In the genomic region with DNA sequence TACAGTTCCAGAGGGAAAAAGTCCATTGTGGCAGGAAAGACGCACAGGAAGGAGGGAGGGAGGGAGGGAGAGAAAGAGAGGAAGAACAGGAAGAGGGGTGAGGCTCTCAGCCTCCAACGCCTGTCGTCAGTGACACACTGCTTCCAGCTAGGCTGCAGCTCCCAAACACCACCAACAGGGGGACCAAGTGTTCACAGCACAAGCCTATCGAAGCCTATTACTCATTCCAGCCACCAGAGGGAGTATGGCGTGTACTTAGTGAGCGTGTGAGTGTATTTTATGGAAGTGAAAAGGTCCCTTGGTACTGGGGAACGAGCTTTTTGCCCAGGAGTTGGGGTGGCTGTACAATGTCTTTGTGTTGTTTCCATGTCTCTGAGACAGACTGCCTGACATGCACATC, we compare ENCODE assay signal across 9 mouse cellular contexts. TPM values are rescaled to one million over a fixed set of nuclear protein-coding genes. Genes with fewer than 3 reads are reported as not detected.
DNase-seq lines count a peak whose midpoint lies in the region; ATAC-seq and TF ChIP-seq lines count a peak whose summit lies in the region.
"Had no signal": no experiment of that assay in that cellular context is flagged by ENCODE, and none has a peak within 500 bp of the region (broad histone marks: within the 10 kb centered on the region; RNA-seq: fewer than 3 reads in every experiment).

No protein-coding gene starts in this region.

- H3K9me3 ChIP-seq in heart, postnatal 0 days (replicated peaks; ENCODE audit: control insufficient read depth, low read length), result no peaks in the 10 kb centered on the region
- no peaks in the 10 kb centered on the region for H3K9me3 ChIP-seq in heart, embryonic 12.5 days (replicated peaks)
- H3K9me3 ChIP-seq in stomach, embryonic 14.5 days (ENCODE audit: control insufficient read depth, low read depth, low read length), result no peaks in the 10 kb centered on the region
- H3K9me3 ChIP-seq: embryonic facial prominence, embryonic 13.5 days had no signal

- H3K27ac ChIP-seq in heart, postnatal 0 days (ENCODE audit: low read depth), result no peak overlapping the region
- no peak overlapping the region for H3K27ac ChIP-seq in heart, embryonic 12.5 days (ENCODE audit: poor library complexity, severe bottlenecking)
- H3K27ac ChIP-seq in stomach, embryonic 14.5 days (ENCODE audit: low read length), result no peak overlapping the region
- H3K27ac ChIP-seq: embryonic facial prominence, embryonic 13.5 days had no signal

- H3K36me3 ChIP-seq in heart, postnatal 0 days (replicated peaks; ENCODE audit: control insufficient read depth, insufficient read depth, low read length), result no peaks in the 10 kb centered on the region
- H3K36me3 ChIP-seq in heart, embryonic 12.5 days, result no peaks in the 10 kb centered on the region
- H3K36me3 ChIP-seq in stomach, embryonic 14.5 days (ENCODE audit: control insufficient read depth, insufficient read depth, low read length), result no peaks in the 10 kb centered on the region
- H3K36me3 ChIP-seq: embryonic facial prominence, embryonic 13.5 days had no signal

- DNase-seq in heart, postnatal 0 days (ENCODE audit: low spot score), result peak; percentile 57
- DNase-seq in CD8-positive naive resting alpha-beta T cell, adult 2 months (ENCODE audit: low read depth in 2 of 2, low spot score in 2 of 2), result peak; percentile 21 to 27
- DNase-seq in brain, adult 2 months (ENCODE audit: low read depth, low spot score), result peak; percentile 92
- DNase-seq in forelimb bud, embryonic 11.5 days (ENCODE audit: low read depth, low spot score), result peak; percentile 89
- peak; percentile 59 for DNase-seq in layer of hippocampus, adult 9-10 months (ENCODE audit: low spot score)
- DNase-seq in lung, postnatal 36 days, result peak; percentile 82

- WGBS in heart, postnatal 0 days, result 27% methylated on average over 7 of the region's 7 CpGs
- 29% methylated on average over 7 of the region's 7 CpGs for WGBS in heart, embryonic 12.5 days
- 26% methylated on average over 7 of the region's 7 CpGs for WGBS in stomach, embryonic 14.5 days

- no peaks in the 10 kb centered on the region for H3K4me1 ChIP-seq in heart, postnatal 0 days (ENCODE audit: control insufficient read depth, insufficient read depth)
- 0 out of 2 replicates have a peak, but pooled peaks cover 3% of the 10 kb centered on the region for H3K4me1 ChIP-seq in heart, embryonic 12.5 days (replicated peaks)
- H3K4me1 ChIP-seq in stomach, embryonic 14.5 days (ENCODE audit: control insufficient read depth, insufficient read depth, low read length), result no peaks in the 10 kb centered on the region
- H3K4me1 ChIP-seq: embryonic facial prominence, embryonic 13.5 days had no signal

- H3K4me2 ChIP-seq in heart, postnatal 0 days (ENCODE audit: low read depth, low read length), result no peak overlapping the region
- no peak overlapping the region for H3K4me2 ChIP-seq in heart, embryonic 12.5 days
- no peak overlapping the region for H3K4me2 ChIP-seq in stomach, embryonic 14.5 days (replicated peaks; ENCODE audit: low read depth, low read length)
- H3K4me2 ChIP-seq: embryonic facial prominence, embryonic 13.5 days had no signal

- TF ChIP-seq CTCF in heart, postnatal 0 days (IDR thresholded peaks at IDR 0.05; ENCODE audit: low read depth), result peak; percentile 99

- H3K9ac ChIP-seq in heart, postnatal 0 days (replicated peaks; ENCODE audit: low read depth, low read length), result no peak overlapping the region
- no peak overlapping the region for H3K9ac ChIP-seq in heart, embryonic 12.5 days
- H3K9ac ChIP-seq in stomach, embryonic 14.5 days (replicated peaks; ENCODE audit: low read depth, low read length), result no peak overlapping the region
- H3K9ac ChIP-seq: embryonic facial prominence, embryonic 13.5 days had no signal

- 0 out of 2 replicates have a peak, but pooled peaks cover 18% of the 10 kb centered on the region for H3K27me3 ChIP-seq in heart, postnatal 0 days (ENCODE audit: control insufficient read depth, insufficient read depth, low read length)
- H3K27me3 ChIP-seq in heart, embryonic 12.5 days (replicated peaks), result 0 out of 2 replicates have a peak, but pooled peaks cover 10% of the 10 kb centered on the region
- no peaks in the 10 kb centered on the region for H3K27me3 ChIP-seq in stomach, embryonic 14.5 days (ENCODE audit: control insufficient read depth, insufficient read depth, low read length)

- H3K4me3 ChIP-seq in heart, postnatal 0 days (ENCODE audit: low read depth, low read length), result no peak overlapping the region
- H3K4me3 ChIP-seq in heart, embryonic 12.5 days, result no peak overlapping the region
- no peak overlapping the region for H3K4me3 ChIP-seq in stomach, embryonic 14.5 days (ENCODE audit: low read depth, low read length)
- H3K4me3 ChIP-seq: embryonic facial prominence, embryonic 13.5 days had no signal

- TF ChIP-seq EP300 in heart, postnatal 0 days (IDR thresholded peaks at IDR 0.05; ENCODE audit: low read depth), result no peak

- ATAC-seq in heart, postnatal 0 days (ENCODE audit: insufficient read depth, low read depth), result peak; percentile 49; the same call in 1 of the 2 replicates
- ATAC-seq in heart, embryonic 12.5 days (ENCODE audit: insufficient number of reproducible peaks, low FRiP score), result no peak
- ATAC-seq in stomach, embryonic 14.5 days (ENCODE audit: insufficient number of reproducible peaks, insufficient read depth, low FRiP score, low read depth), result 0 out of 2 replicates have a peak, but pooled peaks have one; percentile 2

RNA-seq across cellular contexts. Expression of a gene that starts 6.8 kb away (rescaled TPM):
- 1.6 and 9.2 TPM in 2 replicates for total RNA-seq in heart, postnatal 0 days (2014; rRNA removed; ENCODE audit: low replicate concordance)
- polyA plus RNA-seq in heart, postnatal 0 days (2015; fragmentation: Nextera tagmentation; extraction: Ambion mirVana), result 4.7 and 6.2 TPM in 2 replicates
- polyA plus RNA-seq in heart, embryonic 12.5 days (2016; fragmentation: Nextera tagmentation; extraction: Ambion mirVana), result 2.5 and 2.6 TPM in 2 replicates
- 0.17 and 0.32 TPM in 2 replicates for polyA plus RNA-seq in stomach, embryonic 14.5 days (2014; fragmentation: Nextera tagmentation; extraction: Ambion mirVana)

RNA-seq across cellular contexts. Expression of a gene that starts 17.3 kb away (rescaled TPM):
- total RNA-seq in heart, postnatal 0 days (2014; rRNA removed; ENCODE audit: low replicate concordance), result not detected in 2 replicates
- not detected in 2 replicates for polyA plus RNA-seq in heart, postnatal 0 days (2015; fragmentation: Nextera tagmentation; extraction: Ambion mirVana)
- polyA plus RNA-seq in heart, embryonic 12.5 days (2016; fragmentation: Nextera tagmentation; extraction: Ambion mirVana), result not detected in 2 replicates
- polyA plus RNA-seq in stomach, embryonic 14.5 days (2014; fragmentation: Nextera tagmentation; extraction: Ambion mirVana), result not detected in 2 replicates
- polyA plus RNA-seq: embryonic facial prominence, embryonic 13.5 days had no signal

RNA-seq across cellular contexts. Expression of a gene that starts 21.3 kb away (rescaled TPM):
- total RNA-seq in heart, postnatal 0 days (2014; rRNA removed; ENCODE audit: low replicate concordance), result not detected in 2 replicates
- 0.15 and 0.30 TPM in 2 replicates for polyA plus RNA-seq in heart, postnatal 0 days (2015; fragmentation: Nextera tagmentation; extraction: Ambion mirVana)
- polyA plus RNA-seq in heart, embryonic 12.5 days (2016; fragmentation: Nextera tagmentation; extraction: Ambion mirVana), result not detected in 2 replicates
- polyA plus RNA-seq in stomach, embryonic 14.5 days (2014; fragmentation: Nextera tagmentation; extraction: Ambion mirVana), result not detected in 2 replicates
- polyA plus RNA-seq: embryonic facial prominence, embryonic 13.5 days had no signal

RNA-seq across cellular contexts. Expression of a gene that starts 57.3 kb away (rescaled TPM):
- total RNA-seq in heart, postnatal 0 days (2014; rRNA removed; ENCODE audit: low replicate concordance), result 5.8 and 12.4 TPM in 2 replicates
- polyA plus RNA-seq in heart, postnatal 0 days (2015; fragmentation: Nextera tagmentation; extraction: Ambion mirVana), result 3.5 and 4.1 TPM in 2 replicates
- polyA plus RNA-seq in heart, embryonic 12.5 days (2016; fragmentation: Nextera tagmentation; extraction: Ambion mirVana), result 3.6 and 3.8 TPM in 2 replicates
- 3.0 and 3.2 TPM in 2 replicates for polyA plus RNA-seq in stomach, embryonic 14.5 days (2014; fragmentation: Nextera tagmentation; extraction: Ambion mirVana)

Comparison
In these comparisons a context has a peak if more than half of its experiments do, and no peak if none do; other contexts are left out.
1. DNase-seq: peak in every context shown above with its lines; median percentile 92 in brain, adult 2 months; 89 in forelimb bud, embryonic 11.5 days; 82 in lung, postnatal 36 days; 59 in layer of hippocampus, adult 9-10 months; 57 in heart, postnatal 0 days; 24 in CD8-positive naive resting alpha-beta T cell, adult 2 months.